Mouse (Mus musculus) c-Kit-positive CD71-positive TER-119-negative erythroid progenitor cells, embryonic 14.5 days (primary cell): Measurements from ENCODE around the gene Fbxw7.

Source experiments
- DNase-seq: peaks from one replicate; pipeline ENCODE4 v3.0.0-alpha.2; 2013; ENCODE audit warnings: low read depth

Fbxw7 gene

DNA sequence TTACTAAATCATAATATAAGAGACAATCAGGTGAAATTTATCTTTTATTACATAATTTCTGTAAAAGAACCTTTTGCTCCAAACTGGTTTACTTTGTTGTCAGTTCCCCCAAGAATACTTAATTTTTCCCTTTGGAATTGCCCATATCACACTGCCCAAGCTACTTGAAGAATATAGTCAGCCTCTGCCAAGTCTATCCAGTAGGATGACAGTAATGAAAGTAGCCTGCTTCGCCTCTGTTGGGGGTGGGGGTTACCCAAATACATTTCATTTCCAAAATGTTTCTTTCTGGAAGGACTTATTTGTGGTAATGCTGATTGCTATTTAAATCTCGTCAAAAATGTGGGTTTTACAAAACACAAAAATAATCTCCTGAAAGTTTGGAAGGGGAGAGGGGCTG lies 136.6 kb downstream of the Fbxw7 start:
- DNase-seq: no peak

DNA sequence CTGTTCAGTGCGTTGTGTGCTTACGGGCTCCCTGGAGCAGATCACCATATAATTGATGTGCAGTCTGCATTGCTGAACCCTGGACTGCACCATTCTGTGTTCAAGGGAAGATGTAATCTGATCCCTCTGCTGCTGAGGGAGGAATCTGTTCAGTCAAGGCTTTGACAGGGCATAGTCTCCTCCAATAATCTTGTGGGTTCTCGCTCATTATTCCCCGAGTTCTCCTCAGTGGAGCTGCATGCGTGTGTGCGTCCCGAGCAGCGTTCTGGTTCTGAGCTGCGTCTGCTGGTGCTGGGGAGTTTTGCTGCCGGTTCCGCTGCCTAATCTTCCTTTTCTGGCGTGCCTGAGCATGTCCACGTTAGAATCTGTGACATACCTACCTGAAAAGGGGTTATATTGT lies 137.1 kb downstream of the Fbxw7 start:
- no peak for DNase-seq

DNA sequence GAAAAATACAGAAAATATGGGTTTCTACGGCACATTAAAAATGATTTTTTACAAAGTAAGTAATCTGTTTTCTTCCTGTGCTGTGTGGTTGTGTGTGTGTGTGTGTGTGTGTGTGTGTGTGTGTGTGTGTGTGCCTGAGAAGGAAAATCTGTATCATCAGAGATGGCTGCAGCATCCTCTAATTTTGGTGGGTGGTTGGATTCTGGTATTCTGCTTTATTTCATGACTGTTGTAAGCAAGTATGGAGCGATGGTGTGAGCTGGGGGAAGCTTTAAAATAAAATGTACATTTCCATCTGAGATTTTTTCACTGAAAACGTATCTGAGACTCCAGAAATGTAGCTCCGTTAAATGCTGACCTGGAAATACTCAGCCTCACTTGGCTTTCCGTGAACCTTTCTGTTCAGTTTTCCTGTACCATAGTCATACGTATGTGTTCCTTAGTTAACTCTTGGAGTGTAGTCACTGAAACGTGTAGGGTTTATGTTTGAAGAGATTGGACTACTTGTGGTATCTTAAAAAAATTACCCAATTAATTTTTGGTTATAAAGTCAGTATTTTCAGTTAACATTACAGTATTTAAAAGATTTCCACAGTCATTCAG lies 137.6 kb downstream of the Fbxw7 start:
- DNase-seq: no peak

DNA sequence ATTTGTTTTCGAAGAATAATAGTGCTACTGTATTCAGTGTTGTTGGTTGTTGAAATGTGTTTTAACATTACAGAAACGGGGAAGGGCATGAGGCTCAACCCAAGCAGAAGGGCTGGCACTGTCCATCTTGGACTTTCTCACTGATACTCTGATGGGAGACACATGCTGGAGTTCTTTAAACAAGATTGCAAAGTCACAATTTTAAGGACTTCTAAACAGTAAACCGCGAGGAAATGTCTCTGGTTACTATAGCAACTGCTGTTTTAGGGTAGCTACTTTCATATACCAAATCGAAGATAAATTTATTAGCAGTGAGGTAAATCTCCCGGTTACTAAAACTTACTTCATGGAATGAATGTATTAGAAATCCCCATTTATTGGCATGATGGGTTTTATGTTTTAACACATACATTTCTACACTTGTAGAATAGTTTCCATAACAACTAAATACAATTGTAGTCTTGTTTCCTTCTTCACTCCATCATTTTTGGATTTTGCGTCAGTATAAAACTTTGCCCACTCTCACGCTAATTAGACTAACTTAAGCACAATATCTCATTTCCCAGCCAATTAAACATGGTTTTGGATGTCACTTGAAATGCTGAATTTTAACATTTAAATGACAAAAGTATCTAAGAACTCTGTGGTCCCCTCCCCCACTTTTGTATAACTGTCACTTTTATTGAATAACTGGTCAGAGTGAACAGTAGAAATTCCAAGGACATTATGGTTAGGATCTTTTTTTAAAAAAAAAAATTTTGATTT lies 140.1 kb downstream of the Fbxw7 start:
- no peak for DNase-seq

DNA sequence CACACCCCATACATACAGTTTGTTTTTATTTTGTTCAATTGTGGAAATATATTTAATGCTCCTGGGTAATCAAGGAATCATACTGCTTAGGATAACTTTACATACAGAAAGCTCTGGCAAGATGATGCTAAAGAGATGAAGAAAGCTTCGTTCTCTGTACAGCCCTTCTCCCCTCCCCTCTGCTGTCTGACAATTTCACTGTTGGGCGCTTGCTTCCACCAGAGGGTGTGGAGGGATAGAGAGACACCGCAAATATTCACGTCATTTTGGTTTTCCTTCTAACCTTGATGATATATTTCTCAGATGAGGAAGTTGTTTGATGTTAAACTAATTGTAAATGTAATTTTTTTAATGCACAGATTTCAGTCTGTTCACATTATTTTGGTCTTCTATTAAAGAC lies 140.8 kb downstream of the Fbxw7 start:
- no peak for DNase-seq

DNA sequence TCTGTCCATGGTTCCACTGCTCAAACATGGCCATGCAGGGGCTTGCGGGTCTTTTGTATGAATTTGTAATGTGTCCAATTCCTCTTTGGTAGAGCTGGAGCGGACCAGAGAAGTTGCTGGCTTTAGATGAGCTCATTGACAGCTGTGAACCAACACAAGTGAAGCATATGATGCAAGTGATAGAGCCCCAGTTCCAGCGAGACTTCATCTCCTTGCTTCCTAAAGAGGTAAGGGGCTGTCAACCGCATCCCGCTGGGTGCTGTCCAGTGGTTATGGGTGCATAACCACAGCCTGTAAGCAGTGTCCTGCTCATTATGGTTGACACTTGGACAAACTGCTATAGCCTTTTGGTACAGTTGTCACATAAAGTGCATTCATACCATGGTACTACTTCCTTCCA lies 150.1 kb downstream of the Fbxw7 start:
- no peak for DNase-seq

DNA sequence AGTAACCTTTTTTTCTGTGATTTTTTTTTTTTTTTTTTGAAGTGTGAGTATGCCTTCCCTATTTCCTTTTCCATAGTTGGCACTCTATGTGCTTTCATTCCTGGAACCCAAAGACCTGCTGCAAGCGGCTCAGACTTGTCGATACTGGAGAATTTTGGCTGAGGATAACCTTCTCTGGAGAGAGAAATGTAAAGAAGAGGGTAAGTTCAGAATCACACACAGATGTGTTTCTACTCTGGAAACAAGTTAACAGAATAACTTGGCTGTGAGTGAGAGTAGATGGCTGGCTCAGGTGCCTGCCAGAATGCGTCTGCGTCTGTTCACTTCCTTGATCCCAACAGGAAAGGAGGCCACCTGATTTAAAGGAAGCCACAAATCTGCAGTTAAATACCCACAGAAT lies 152.3 kb downstream of the Fbxw7 start:
- no peak for DNase-seq

DNA sequence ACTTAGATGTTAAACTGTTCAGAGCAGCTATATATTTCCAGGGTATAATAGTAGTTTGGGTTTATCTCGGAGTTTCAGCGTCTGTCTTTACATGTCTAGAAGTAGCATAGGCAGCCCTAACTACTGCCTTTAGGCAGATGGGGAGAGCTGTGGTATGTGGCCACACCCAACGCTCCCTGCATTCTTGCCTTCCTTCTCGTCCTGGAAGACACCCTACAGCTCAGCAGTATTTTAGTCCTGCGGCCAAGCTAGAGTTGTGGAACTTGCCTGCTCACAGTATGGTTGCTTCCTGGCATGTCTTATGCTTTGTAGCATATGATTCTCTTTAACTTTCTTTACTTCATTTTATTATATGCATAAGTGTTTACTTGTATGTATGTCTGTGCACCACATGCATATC lies 156.5 kb downstream of the Fbxw7 start:
- DNase-seq: no peak

DNA sequence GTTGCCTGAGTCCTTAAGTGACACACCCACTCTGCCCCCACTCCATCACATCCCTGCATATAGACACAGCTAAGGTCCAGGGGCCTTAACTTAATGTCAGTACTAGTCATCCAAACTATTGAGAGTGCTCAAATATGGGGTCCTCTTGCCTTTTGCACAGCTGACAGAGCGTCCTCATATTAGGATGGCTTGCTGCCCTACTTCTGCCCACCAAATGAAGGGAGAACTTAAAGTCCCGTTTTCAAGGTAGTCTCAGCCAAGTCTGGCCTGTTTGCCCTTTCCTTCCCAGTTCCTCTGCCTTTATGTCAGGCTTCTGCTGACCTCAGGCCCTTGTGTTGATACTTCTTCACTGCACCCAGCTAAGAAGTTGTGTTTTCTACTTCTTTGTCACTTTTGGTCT lies 157.8 kb downstream of the Fbxw7 start:
- DNase-seq: no peak

DNA sequence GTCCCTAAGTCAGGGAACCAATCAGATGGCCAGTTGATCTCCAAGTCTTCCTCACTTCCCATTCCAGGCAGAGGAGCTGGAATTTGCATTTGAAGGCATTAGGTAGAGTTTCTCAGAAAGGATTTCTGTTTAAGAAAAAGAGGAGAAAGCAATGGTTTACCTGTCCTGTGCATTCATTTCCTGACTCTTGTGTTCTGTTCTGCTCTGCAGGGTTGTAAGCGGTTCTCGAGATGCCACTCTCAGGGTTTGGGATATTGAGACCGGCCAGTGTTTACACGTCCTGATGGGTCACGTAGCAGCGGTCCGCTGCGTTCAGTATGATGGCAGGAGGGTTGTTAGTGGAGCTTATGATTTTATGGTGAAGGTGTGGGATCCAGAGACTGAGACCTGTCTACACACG lies 159.1 kb downstream of the Fbxw7 start:
- no peak for DNase-seq

DNA sequence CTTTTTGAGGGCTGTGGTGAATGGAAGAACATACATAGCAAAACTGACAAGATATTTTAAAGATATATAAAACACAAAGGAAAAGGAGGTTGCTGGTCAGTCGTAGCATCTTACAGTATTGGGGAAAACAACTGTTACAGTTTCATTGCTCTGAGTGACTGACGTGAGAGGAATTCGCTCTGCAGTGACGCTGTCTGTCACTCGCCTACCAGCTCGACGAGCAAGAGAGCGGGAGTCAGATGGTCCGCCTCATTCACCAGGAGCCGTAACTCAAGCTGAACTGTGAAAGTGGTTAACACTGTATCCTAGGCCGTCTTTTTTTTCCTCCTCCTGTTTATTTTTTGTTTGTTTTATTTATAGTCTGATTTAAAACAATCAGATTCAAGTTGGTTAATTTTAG lies 163.6 kb downstream of the Fbxw7 start:
- no peak for DNase-seq

DNA sequence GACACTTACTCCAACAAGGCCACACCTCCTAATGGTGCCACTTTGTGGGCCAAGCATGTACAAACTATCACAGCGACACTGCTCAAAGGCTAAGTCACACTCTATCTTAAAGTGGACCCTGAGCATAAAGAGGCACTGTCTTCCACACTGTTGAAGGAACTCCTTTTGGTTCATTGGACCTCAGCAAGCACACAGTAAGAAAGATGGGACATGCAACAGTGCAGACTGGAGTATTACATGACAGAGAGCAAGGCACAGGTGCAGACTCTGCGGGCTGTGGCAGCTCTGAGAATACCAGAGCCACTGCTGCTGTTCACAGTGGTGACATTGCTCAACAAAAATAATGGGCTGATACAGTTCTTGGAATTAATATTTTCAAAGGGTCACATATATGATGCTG lies 165.1 kb downstream of the Fbxw7 start:
- DNase-seq: no peak

DNA sequence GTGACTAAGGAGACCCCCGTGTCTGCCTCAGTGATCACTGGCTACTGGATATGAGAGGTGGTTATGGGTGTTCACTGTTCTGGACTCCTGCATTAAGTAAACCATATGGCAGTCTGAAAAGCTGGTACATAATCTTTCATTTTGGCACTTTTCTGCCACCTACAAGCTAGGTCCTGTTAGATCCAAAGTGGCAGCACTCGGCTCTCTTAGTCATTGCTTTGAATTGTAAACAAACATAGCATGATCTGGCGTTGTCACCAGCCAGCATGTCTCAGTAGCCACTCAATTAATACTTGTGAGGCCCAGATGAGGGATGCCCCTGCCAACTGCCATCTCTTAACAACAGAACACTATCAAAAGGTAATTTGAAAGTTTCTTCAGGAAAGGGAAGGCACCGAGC lies 167.6 kb downstream of the Fbxw7 start:
- no peak for DNase-seq

DNA sequence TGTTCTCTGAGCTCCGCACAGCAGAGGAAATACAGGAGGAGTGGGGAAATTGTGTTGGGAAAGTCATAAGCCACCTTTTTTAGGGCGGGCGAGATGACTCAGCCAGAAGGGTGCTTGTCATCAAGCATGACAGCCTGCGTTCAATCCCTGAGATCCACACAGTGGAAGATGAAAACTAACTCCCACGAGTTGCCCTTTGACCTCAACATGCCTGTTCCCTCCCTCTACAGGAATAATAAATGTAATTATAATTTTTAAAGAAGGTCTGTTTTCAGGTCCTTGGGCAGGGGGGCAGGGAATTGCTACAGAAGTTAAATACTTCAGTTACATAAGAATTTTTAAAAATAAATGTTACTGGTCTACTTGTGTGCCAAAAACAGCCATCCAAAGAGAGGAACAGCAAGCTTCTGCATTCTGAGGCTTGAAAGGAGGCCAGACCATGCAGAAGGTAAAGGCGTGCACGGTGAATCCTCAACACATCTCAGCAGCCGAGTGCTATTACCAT lies 170.1 kb downstream of the Fbxw7 start:
- no peak for DNase-seq

DNA sequence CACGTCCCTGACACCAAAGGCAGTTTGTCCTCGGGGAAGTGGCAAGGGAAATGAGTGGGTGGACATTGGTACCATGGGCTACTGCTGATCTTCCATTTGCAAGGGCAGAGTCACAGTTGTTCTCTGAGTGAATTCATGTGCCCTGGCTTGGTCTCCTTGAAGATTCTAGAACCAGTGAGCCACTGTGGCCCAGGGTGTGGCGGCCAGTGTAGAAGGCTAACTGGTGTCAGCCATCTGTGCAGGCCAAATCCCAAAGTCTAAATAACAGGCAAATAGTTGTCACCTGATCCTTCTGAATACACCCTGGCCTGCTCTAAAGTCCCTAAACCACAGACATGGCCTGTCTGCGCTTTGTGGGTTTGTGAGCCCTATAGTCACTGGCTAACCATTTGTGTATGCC lies 173.8 kb downstream of the Fbxw7 start:
- no peak for DNase-seq

DNA sequence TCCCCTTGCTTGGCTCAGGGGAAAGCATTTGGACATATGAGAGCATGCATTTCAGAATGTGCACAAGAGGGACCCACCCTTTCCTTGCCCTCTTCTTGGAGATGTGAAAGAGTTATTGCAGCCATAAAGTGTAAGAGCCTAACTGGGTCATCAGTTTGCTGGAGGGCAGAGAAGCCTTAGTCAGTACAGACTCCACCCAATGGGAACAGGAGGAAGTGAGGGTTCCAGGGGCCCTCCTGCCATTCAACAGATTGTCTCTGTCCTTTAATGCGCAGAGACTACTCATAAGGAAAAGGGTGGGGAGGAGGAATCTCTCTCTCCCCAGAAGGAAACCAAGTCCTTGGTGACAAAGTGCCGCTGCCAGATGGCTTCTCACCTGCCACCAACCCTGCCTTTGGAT lies 190.2 kb downstream of the Fbxw7 start:
- no peak for DNase-seq

DNA sequence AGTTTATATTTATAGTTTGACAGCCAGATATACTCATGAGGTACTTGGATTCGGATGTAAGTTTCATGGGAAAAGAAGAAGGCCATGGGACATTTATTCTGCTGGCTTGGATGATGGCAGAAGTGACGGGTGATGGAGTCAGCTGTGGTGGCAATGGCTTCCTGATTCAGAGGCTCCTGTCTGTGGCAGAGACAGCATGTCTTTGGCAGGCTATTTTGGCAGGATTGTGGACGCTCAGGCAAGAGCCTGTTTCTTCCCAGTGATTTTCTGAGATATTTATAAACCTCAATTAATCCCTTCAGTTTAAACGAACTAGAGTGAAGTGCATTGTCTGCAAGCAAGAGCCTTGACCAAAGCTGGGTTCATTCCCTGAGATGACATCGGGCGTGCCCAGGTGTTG lies 197.8 kb downstream of the Fbxw7 start:
- DNase-seq: no peak

DNA sequence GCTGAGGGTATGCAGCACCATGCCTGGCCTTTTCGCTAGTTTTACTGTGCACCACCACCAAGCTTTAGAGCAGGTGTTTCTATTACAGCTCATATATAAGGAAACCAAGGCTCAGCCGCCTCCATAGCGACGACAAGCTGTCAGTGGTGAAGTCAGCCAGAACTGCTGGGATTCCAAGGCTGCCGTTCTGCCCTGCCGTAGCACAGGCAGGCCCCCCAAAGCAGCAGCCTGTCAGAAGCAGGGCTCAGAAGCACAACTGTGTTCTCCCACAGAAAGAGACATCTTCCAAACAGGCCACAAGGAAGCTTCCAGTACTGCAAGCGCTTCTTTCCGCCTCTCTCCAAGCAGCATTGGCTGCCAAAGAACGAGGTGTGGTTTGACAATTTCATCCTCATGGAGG lies 200.6 kb downstream of the Fbxw7 start:
- DNase-seq: no peak

DNA sequence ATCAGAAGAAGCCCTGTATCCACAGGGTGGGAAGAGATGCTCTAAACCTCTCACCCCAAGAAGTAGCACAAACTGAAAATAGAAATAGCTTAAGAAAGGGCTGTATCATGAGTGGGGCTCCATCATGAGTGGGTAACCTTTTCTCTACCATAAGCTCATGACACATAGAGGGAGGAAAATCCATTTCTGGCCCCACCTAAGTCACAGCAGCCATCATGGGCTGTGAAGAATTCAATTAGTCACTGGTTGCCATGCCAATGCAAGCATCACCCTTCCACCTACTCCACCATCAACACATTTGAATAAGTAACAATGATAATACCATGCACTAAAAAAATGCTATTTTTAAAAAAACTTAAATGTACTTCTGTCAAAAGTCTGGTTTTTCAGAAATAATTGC lies 205.1 kb downstream of the Fbxw7 start:
- no peak for DNase-seq

DNA sequence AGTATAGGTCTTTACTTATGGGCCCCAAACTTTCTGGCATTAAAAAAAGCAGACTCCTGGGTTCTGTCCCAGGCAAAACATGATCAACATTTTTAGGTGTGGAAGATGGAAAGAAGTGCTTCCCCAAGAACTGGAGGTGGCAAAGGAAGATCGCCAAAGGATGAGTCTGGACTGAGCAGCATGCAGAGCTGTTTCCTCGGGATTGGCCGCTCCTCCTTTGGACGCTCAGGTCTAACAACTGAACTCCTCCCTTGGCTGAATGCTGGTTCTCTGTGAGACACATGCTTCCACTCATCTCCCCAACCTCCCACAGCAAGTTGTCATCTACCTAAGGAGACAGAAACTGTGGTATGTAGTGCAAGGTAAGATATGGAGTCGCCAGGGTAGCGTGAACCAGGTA lies 206.7 kb downstream of the Fbxw7 start:
- no peak for DNase-seq

DNA sequence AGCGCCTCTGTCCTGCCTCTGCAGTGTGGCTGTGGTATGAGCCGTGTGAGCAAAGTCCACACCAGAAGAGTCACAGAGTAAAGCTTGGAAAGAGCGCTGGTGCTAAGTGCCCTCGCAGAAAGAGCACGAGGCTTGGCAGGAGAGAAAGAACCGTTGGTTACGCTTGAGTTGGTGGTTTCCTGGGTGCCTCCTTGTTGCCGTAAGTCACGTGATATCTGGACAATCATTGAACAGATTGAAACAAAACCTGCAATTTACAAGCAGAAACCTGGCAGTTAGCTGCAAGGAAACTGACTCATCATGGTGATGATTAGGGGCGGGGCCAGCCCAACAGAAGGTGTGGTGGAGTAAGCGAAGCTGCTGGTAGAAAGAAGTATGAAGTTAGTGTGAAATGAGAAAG lies 207.7 kb downstream of the Fbxw7 start:
- no peak for DNase-seq

DNA sequence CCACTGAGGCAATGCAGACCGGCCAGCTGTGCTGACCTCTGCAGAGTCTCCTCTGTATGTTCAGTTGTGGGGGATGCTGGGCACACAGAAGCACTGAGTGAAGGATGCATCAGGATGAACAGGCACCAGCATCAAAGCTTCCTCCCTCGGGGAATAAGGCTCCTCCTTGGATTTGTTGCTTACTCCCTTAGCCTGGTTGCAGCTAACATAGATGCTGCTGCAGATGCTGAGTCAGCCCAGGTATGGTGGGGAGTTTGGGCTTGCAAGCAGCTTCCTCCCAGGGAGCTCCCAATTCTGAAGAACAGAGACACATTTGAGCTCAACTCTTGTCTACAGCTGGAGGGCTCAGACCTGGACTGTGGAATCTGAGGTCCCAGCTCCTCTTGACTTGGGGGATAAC lies 209.2 kb downstream of the Fbxw7 start:
- no peak for DNase-seq

DNA sequence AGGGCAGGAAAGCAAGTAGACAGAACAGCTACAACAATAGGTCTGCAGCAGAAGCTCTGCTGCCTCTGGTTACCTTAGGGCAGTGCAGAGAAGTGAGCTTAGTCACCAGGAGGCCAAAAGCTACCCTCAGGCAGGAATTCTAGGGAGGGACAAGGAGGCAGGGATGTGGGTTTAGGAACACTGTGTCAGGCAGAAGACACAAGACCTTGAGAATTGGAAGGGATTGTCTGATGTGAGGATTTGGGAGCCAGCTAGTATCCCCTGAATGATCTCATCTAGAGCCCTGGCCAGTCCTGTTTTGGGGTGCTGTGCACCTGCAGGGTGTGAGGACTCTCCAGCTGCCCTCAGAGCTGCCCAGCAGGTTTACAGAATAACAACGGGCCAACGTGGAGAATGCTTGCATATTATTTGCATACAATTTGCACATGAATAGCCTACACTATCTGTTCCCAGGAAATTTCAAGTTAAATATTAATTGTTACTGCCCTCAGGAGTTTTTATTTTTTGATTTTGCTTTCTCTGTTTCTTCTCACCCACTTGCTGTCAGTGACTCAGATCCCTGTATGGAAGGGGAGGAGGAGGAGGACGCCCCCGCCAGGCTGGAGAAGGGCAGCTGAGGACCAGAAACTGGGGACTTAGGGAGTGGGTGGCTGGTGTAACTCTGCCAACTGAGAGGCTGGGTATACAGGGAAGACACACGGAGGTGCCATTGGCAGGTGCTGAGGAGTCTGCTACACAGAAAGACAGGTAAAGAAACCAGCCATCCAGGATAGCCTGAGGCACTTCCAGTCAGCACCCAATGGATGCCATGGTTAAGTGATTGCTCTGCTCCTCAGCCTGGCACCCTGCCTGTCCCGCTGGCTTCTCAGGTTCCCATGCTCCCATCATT lies 210.0 kb downstream of the Fbxw7 start:
- no peak for DNase-seq
